Mouse (Mus musculus): ENCODE results near the gene Mosmo. TPM values are rescaled to one million over a fixed set of nuclear protein-coding genes. Genes with fewer than 3 reads are reported as not detected.

Mosmo gene
- polyA plus RNA-seq, 1 experiment from 2014 or later: 17.8 TPM

- no peaks in the 10 kb centered on the region for H3K27me3 ChIP-seq (ENCODE audit: control insufficient read depth, insufficient read depth, low read length)
- no peaks in the 10 kb centered on the region for H3K9me3 ChIP-seq (replicated peaks; ENCODE audit: control insufficient read depth, low read length)
- H3K36me3 ChIP-seq (replicated peaks; ENCODE audit: control insufficient read depth, insufficient read depth, low read depth, low read length): no peaks in the 10 kb centered on the region; the same call in 1 of the 2 replicates
- no peak overlapping the region for H3K4me2 ChIP-seq (ENCODE audit: low read depth, low read length)
- 88% methylated on average over 3 of the region's 3 CpGs for WGBS
- DNase-seq (ENCODE audit: low spot score) (peak; percentile 54), ATAC-seq (replicated peaks; ENCODE audit: insufficient number of reproducible peaks, low FRiP score, low TSS enrichment, low read depth) (no peak)
- no peak overlapping the region for H3K9ac ChIP-seq (replicated peaks; ENCODE audit: low read length)
- H3K4me3 ChIP-seq (ENCODE audit: low read depth, low read length): no peak overlapping the region
- no peaks in the 10 kb centered on the region for H3K4me1 ChIP-seq (ENCODE audit: control insufficient read depth, insufficient read depth, low read length)
- no peak overlapping the region for H3K27ac ChIP-seq (replicated peaks; ENCODE audit: low read depth, low read length)
These were observed 50.2 kb downstream of the Mosmo start for GRCm38 (mm10) chr7:120727581-120727980.

- ATAC-seq (replicated peaks; ENCODE audit: insufficient number of reproducible peaks, low FRiP score, low TSS enrichment, low read depth): no peak
- WGBS: 84% methylated on average over 5 of the region's 5 CpGs
- Histone ChIP-seq H3K36me3 (replicated peaks; ENCODE audit: control insufficient read depth, insufficient read depth, low read depth, low read length) (no peaks in the 10 kb centered on the region; the same call in 1 of the 2 replicates), H3K4me3 (ENCODE audit: low read depth, low read length) (no peak overlapping the region), H3K27ac (replicated peaks; ENCODE audit: low read depth, low read length) (no peak overlapping the region), H3K9me3 (replicated peaks; ENCODE audit: control insufficient read depth, low read length) (no peaks in the 10 kb centered on the region), H3K9ac (replicated peaks; ENCODE audit: low read length) (no peak overlapping the region), H3K4me1 (ENCODE audit: control insufficient read depth, insufficient read depth, low read length) (no peaks in the 10 kb centered on the region), H3K4me2 (ENCODE audit: low read depth, low read length) (no peak overlapping the region), H3K27me3 (ENCODE audit: control insufficient read depth, insufficient read depth, low read length) (no peaks in the 10 kb centered on the region)
- no peak for DNase-seq (ENCODE audit: low spot score)
These were observed 52.2 kb downstream of the Mosmo start for GRCm38 (mm10) chr7:120729635-120730034.

GRCm38 (mm10) chr7:120732906-120733305 lies 55.5 kb downstream of the Mosmo start:
- Histone ChIP-seq H3K36me3 (replicated peaks; ENCODE audit: control insufficient read depth, insufficient read depth, low read depth, low read length) (no peaks in the 10 kb centered on the region; the same call in 1 of the 2 replicates), H3K4me3 (ENCODE audit: low read depth, low read length) (no peak overlapping the region), H3K9ac (replicated peaks; ENCODE audit: low read length) (no peak overlapping the region), H3K27ac (replicated peaks; ENCODE audit: low read depth, low read length) (no peak overlapping the region), H3K4me2 (ENCODE audit: low read depth, low read length) (no peak overlapping the region), H3K9me3 (replicated peaks; ENCODE audit: control insufficient read depth, low read length) (no peaks in the 10 kb centered on the region), H3K27me3 (ENCODE audit: control insufficient read depth, insufficient read depth, low read length) (no peaks in the 10 kb centered on the region), H3K4me1 (ENCODE audit: control insufficient read depth, insufficient read depth, low read length) (no peaks in the 10 kb centered on the region)
- 87% methylated on average over 7 of the region's 7 CpGs for WGBS
- ATAC-seq (replicated peaks; ENCODE audit: insufficient number of reproducible peaks, low FRiP score, low TSS enrichment, low read depth) (no peak), DNase-seq (ENCODE audit: low spot score) (no peak)

GRCm38 (mm10) chr7:120739018-120739417 lies 61.6 kb downstream of the Mosmo start, which contains the start of gene Vwa3a:
Vwa3a (plus strand) TSS chr7:120739318.
- H3K9me3 ChIP-seq (replicated peaks; ENCODE audit: control insufficient read depth, low read length): no peaks in the 10 kb centered on the region
- DNase-seq (ENCODE audit: low spot score) (no peak), ATAC-seq (replicated peaks; ENCODE audit: insufficient number of reproducible peaks, low FRiP score, low TSS enrichment, low read depth) (no peak)
- H3K4me3 ChIP-seq (ENCODE audit: low read depth, low read length): no peak within 1 kb of the TSS
- H3K27me3 ChIP-seq (ENCODE audit: control insufficient read depth, insufficient read depth, low read length): no peaks in the 10 kb centered on the region
- H3K36me3 ChIP-seq (replicated peaks; ENCODE audit: control insufficient read depth, insufficient read depth, low read depth, low read length): no peaks in the 10 kb centered on the region
- no peaks in the 10 kb centered on the region for H3K4me1 ChIP-seq (ENCODE audit: control insufficient read depth, insufficient read depth, low read length)
- no peak within 1 kb of the TSS for H3K9ac ChIP-seq (replicated peaks; ENCODE audit: low read length)
- no peak within 1 kb of the TSS for H3K27ac ChIP-seq (replicated peaks; ENCODE audit: low read depth, low read length)
- 80% methylated on average over 6 of the region's 6 CpGs for WGBS
- H3K4me2 ChIP-seq (ENCODE audit: low read depth, low read length): no peak within 1 kb of the TSS

GRCm38 (mm10) chr7:120739558-120740101 lies 62.2 kb downstream of the Mosmo start:
- Histone ChIP-seq H3K9ac (replicated peaks; ENCODE audit: low read length) (no peak overlapping the region), H3K27me3 (ENCODE audit: control insufficient read depth, insufficient read depth, low read length) (no peaks in the 10 kb centered on the region), H3K9me3 (replicated peaks; ENCODE audit: control insufficient read depth, low read length) (no peaks in the 10 kb centered on the region), H3K4me1 (ENCODE audit: control insufficient read depth, insufficient read depth, low read length) (no peaks in the 10 kb centered on the region), H3K4me2 (ENCODE audit: low read depth, low read length) (no peak overlapping the region), H3K36me3 (replicated peaks; ENCODE audit: control insufficient read depth, insufficient read depth, low read depth, low read length) (no peaks in the 10 kb centered on the region), H3K4me3 (ENCODE audit: low read depth, low read length) (no peak overlapping the region), H3K27ac (replicated peaks; ENCODE audit: low read depth, low read length) (no peak overlapping the region)
- ATAC-seq (replicated peaks; ENCODE audit: insufficient number of reproducible peaks, low FRiP score, low TSS enrichment, low read depth) (no peak), DNase-seq (ENCODE audit: low spot score) (no peak)
- WGBS: 21% methylated on average over 5 of the region's 5 CpGs

GRCm38 (mm10) chr7:120743366-120744351 lies 66.2 kb downstream of the Mosmo start:
- Histone ChIP-seq H3K27ac (replicated peaks; ENCODE audit: low read depth, low read length) (no peak overlapping the region), H3K36me3 (replicated peaks; ENCODE audit: control insufficient read depth, insufficient read depth, low read depth, low read length) (no peaks in the 10 kb centered on the region), H3K9me3 (replicated peaks; ENCODE audit: control insufficient read depth, low read length) (no peaks in the 10 kb centered on the region), H3K27me3 (ENCODE audit: control insufficient read depth, insufficient read depth, low read length) (no peaks in the 10 kb centered on the region), H3K4me2 (ENCODE audit: low read depth, low read length) (no peak overlapping the region), H3K9ac (replicated peaks; ENCODE audit: low read length) (no peak overlapping the region), H3K4me1 (ENCODE audit: control insufficient read depth, insufficient read depth, low read length) (no peaks in the 10 kb centered on the region), H3K4me3 (ENCODE audit: low read depth, low read length) (no peak overlapping the region)
- DNase-seq (ENCODE audit: low spot score) (no peak), ATAC-seq (replicated peaks; ENCODE audit: insufficient number of reproducible peaks, low FRiP score, low TSS enrichment, low read depth) (no peak)
- WGBS: 71% methylated on average over 14 of the region's 14 CpGs

GRCm38 (mm10) chr7:120744606-120745005 lies 67.2 kb downstream of the Mosmo start:
- Histone ChIP-seq H3K27ac (replicated peaks; ENCODE audit: low read depth, low read length) (no peak overlapping the region), H3K9ac (replicated peaks; ENCODE audit: low read length) (no peak overlapping the region), H3K4me1 (ENCODE audit: control insufficient read depth, insufficient read depth, low read length) (no peaks in the 10 kb centered on the region), H3K9me3 (replicated peaks; ENCODE audit: control insufficient read depth, low read length) (no peaks in the 10 kb centered on the region), H3K27me3 (ENCODE audit: control insufficient read depth, insufficient read depth, low read length) (no peaks in the 10 kb centered on the region), H3K4me3 (ENCODE audit: low read depth, low read length) (no peak overlapping the region), H3K4me2 (ENCODE audit: low read depth, low read length) (no peak overlapping the region), H3K36me3 (replicated peaks; ENCODE audit: control insufficient read depth, insufficient read depth, low read depth, low read length) (no peaks in the 10 kb centered on the region)
- ATAC-seq (replicated peaks; ENCODE audit: insufficient number of reproducible peaks, low FRiP score, low TSS enrichment, low read depth) (no peak), DNase-seq (ENCODE audit: low spot score) (no peak)
- WGBS: 93% methylated on average over 6 of the region's 6 CpGs

- DNase-seq (ENCODE audit: low spot score) (no peak), ATAC-seq (replicated peaks; ENCODE audit: insufficient number of reproducible peaks, low FRiP score, low TSS enrichment, low read depth) (no peak)
- Histone ChIP-seq H3K4me3 (ENCODE audit: low read depth, low read length) (no peak overlapping the region), H3K4me2 (ENCODE audit: low read depth, low read length) (no peak overlapping the region), H3K4me1 (ENCODE audit: control insufficient read depth, insufficient read depth, low read length) (no peaks in the 10 kb centered on the region), H3K27me3 (ENCODE audit: control insufficient read depth, insufficient read depth, low read length) (no peaks in the 10 kb centered on the region), H3K36me3 (replicated peaks; ENCODE audit: control insufficient read depth, insufficient read depth, low read depth, low read length) (no peaks in the 10 kb centered on the region), H3K27ac (replicated peaks; ENCODE audit: low read depth, low read length) (no peak overlapping the region), H3K9me3 (replicated peaks; ENCODE audit: control insufficient read depth, low read length) (no peaks in the 10 kb centered on the region), H3K9ac (replicated peaks; ENCODE audit: low read length) (no peak overlapping the region)
- 87% methylated on average over 3 of the region's 3 CpGs for WGBS
These were observed 68.6 kb downstream of the Mosmo start for GRCm38 (mm10) chr7:120746029-120746428.

Measured in embryonic facial prominence, embryonic 11.5 days (tissue).